Mouse (Mus musculus): Measurements from ENCODE around the gene Gm15737.
A peak's percentile ranks its signal among the peaks of the same experiment; 100 is the strongest.

The Gm15737 gene

DNA sequence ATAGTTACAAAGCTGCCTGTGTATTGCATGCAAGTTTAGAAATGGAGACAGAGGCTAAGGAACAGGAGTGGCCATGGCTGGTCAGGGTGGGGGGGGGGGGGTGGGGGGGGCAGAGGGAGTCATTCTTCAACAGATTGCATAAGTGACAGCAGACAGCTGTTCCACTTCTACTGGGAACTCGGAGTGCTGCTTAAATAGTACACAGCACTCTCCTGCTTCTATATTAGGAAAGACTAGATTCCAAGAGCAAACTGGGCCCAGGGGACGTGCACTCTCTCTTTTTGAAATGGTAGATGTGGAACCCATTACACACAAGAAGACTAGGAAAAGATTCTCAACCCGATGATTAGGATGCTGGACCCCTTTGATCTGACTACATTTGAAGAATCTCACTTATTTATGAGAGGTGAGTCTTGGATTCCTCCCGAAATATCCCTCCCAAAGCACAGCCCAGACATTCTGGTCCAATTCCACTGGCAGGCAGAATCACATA is at the start of gene Gm15737:
TSS of gene Gm15737 (plus strand) at position 269 of the 493 bp plus-strand sequence.
- DNase-seq (ENCODE audit: low spot score), result no peak

DNA sequence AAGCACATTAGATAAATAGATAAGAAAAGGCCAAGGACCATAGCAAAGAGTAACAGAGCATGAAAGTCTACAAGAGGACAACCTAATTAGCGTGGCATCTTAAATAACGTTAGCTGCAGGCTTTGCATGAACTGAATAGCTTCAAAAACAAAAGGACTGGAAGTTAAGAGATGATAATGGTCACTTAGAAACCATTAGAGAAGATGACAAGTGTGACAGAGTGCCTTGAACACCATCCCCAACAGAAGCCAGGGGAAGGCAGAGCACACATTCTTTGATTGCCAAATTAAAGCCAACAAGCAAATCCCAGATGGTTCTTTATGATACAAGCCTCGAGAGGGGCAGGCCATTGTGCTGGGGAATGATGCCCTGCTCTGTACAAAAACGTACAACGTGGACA is 47.6 kb upstream of the Gm15737 start:
- DNase-seq (ENCODE audit: low spot score), result no peak

- no peak for DNase-seq (ENCODE audit: low spot score)
Measured at GRCm38 (mm10) chr6:92822006-92822405, 47.2 kb upstream of the Gm15737 start.

DNA sequence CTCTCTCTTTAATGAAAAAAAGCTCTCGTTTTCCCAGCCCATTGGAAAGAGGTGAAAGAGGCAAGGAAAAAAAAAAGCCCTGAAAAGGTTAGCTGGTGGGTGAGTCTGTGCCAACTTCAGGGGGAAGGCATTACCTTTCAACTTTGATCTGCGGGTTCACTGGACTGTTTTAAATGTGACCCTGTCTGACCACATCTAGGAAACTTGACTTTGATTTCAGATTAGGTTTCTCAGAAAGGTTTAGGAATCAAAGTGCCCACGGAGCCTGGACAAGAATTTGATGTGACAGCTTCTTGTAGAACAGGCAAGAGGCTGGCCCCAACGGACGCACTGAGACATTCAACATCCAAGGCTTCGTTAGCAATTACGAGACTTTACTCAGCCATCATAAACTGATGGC is 45.2 kb upstream of the Gm15737 start:
- no peak for DNase-seq (ENCODE audit: low spot score)

DNA sequence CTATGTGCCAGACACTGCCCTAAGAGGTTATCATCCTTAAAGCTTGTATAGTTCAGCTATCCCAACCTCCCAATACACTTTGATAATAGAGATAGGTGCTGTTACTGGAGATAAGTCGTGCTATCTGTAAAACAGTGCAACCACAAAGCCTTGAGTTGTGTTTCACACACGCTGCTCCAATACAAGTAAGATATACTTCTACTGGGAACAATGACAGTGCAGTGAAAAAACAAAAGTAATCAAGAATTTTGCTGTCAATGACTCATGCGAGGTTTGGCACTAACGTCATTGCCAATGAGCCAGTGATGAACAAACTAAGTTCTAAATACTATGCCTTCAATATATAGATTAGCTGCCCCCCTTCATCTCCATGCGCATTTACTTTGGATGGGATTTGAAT is 42.6 kb upstream of the Gm15737 start:
- DNase-seq (ENCODE audit: low spot score), result no peak

DNA sequence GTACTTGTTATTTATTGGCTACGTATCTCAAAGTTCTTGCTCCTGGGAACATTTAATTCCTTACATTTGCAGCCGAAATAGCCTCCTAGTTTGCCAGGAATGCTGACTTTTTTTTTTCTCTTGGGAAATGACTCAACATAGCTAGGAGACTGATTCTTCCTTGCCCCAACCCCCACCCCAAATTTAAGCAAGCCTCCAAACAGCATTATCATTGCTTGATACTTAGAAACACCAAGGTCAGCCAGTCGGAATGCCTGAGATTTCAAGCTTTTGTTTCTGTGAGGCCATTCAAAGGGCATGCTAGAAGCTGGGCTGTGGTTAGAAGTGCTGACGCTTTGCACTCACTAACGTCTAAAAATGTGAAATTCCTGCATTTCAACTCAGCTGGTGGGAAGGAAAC is 41.8 kb upstream of the Gm15737 start:
- DNase-seq (ENCODE audit: low spot score), result peak; percentile 55

DNA sequence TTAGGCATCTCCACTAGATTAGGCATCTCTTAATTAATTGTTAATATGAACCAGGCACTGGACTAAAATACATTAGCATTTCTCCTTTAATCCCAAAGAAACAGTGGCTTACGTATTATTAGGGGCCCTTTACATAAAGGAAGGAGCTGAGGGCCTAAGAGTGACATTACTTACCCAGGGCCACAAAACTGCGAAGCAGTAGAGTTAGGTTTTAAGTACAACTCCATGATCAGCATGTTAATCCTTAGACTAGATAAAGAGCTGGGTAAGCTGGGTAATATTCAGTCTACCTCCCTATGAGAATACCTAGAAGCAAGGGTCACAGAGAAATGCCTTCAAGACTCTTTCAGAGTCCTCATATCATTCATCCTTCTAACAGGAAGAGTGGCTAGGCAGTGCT is 40.0 kb upstream of the Gm15737 start:
- no peak for DNase-seq (ENCODE audit: low spot score)

DNA sequence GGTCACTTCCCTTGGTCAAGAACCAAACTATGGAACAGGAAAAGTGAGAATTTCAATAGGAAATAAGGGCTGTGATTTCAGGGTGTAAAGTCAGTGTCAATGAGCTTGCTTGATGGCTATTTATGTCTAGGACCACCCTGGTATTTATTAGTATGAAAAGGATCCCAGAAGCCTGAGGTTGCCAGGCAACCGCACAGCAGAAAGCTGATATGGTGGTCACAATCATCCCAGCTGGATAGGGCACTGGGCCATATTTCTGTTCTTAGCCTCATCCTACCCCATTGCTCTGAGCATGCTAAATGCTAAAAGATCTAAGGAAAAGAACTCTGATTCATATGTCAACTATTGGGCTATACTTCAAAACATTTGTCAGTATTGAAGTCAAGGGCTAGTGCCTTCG is 38.1 kb upstream of the Gm15737 start:
- DNase-seq (ENCODE audit: low spot score), result no peak

DNA sequence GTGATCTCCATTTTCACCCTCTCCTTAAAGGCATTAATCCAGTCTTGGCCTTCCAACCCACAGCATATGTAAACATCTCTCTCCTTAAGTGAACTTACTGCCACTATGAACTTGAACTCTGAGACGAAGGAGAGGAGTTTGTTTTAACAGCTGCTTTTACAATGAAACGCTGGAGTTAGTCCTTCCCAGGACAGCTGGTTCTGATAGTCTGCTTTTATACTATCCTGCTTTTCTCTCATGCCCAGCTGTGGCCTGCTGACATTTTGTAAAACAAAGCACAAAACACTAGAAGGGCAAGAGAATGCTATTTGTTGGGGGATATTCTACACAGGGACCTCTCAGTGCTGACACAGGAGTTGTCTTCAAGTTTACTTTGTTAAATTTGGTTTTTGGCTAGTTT is 27.2 kb upstream of the Gm15737 start:
- DNase-seq (ENCODE audit: low spot score), result no peak

GRCm38 (mm10) chr6:92843474-92843873 is 25.7 kb upstream of the Gm15737 start:
- DNase-seq (ENCODE audit: low spot score), result no peak

- no peak for DNase-seq (ENCODE audit: low spot score)
Measured at GRCm38 (mm10) chr6:92845898-92846297, 23.3 kb upstream of the Gm15737 start.

GRCm38 (mm10) chr6:92846614-92847013 is 22.5 kb upstream of the Gm15737 start:
- DNase-seq (ENCODE audit: low spot score), result peak; percentile 54

DNA sequence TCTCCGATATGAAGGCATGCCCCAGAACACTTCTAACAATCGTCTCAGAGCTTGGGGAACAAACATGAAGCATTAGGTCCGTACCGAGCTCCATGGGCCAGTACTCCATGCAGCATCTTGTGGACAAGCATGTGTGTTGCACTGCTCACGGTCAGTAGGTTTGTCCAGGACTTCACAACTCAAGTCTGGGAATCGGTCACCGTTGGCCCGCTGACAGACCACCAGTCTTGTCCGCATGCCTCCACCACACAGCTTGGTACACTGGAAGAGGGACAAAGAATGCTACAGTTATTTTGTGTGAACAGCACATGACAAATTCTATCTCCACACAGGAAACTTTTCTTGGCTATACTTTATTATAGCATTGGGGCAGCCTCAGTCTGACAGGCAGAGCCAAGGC is 19.9 kb upstream of the Gm15737 start:
- no peak for DNase-seq (ENCODE audit: low spot score)

DNA sequence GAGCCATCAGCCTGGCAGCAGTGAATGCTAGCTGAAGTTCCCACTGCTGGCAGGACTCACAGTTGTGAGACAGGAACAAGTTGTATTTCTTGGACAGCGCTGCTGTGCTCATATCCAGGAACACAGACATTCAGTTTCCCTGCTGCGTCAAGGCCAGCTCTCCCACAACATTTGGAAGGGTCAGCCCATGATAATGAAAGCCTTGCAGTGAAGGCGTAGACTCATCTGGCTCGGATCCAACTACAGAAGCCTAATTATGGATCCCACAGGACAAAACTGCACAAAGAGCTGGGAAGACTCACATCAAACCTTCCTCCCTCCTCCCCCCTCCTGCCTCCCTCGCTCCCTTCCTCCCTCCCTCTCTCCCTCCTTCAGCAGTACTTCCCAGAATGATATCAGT is 18.9 kb upstream of the Gm15737 start:
- DNase-seq (ENCODE audit: low spot score), result peak; percentile 91

- DNase-seq (ENCODE audit: low spot score), result no peak
Measured at GRCm38 (mm10) chr6:92854873-92855272, 14.3 kb upstream of the Gm15737 start.

DNA sequence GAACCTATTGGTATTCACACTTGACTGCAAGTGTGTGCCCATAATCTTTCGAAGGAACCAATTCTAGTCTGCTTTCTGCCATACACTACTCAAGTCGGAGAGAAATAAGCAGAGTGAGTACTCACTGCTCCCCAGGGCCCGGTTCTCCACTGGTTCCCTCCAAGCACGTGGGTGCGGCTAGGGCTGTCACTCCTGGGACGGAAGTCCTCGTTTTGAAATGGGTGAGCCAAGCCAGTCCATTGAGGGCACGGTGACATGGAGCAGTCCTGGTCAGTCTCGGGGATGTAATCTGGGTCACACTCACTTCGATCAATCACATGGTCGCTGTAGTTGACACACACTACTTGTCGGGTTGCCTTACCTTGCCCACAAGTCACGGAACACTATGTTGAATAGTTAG is 11.4 kb upstream of the Gm15737 start:
- DNase-seq (ENCODE audit: low spot score), result no peak

GRCm38 (mm10) chr6:92858721-92859510 is 10.2 kb upstream of the Gm15737 start:
- no peak for DNase-seq (ENCODE audit: low spot score)

- DNase-seq (ENCODE audit: low spot score), result no peak
Measured at GRCm38 (mm10) chr6:92860285-92860912, 8.8 kb upstream of the Gm15737 start.

- DNase-seq (ENCODE audit: low spot score), result no peak
Measured at GRCm38 (mm10) chr6:92862599-92862998, 6.6 kb upstream of the Gm15737 start.

- DNase-seq (ENCODE audit: low spot score), result no peak
Measured at GRCm38 (mm10) chr6:92869582-92870219, 544 bp downstream of the Gm15737 start.

GRCm38 (mm10) chr6:92871813-92872212 is 2.7 kb downstream of the Gm15737 start:
- no peak for DNase-seq (ENCODE audit: low spot score)

- no peak for DNase-seq (ENCODE audit: low spot score)
Measured at GRCm38 (mm10) chr6:92872766-92873165, 3.6 kb downstream of the Gm15737 start.

DNA sequence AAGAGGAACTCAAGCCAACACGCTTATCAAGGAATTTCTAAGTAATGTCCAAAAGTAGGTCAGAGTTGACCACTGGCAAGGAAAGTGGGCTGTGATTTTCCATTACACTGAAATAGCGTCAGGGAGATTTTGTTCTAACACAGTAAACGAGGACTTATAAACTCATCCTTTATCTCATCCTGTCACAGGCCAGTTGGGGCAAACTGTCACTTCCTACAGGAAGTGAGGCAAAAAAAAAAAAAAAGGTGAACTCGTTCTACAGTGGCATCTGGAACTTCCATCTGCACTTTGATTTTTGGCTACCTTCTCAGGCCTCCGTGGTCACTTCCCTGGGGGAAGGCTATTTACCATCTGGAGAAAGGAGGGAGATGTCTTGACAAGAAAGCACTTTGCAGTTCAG is 5.7 kb downstream of the Gm15737 start:
- DNase-seq (ENCODE audit: low spot score), result no peak

All from ovary, adult 18-20 months (tissue).